Mouse (Mus musculus): ENCODE data around the gene Abhd2. TPM values are rescaled to one million over a fixed set of nuclear protein-coding genes. Genes with fewer than 3 reads are reported as not detected.

Gene Abhd2
- polyA plus RNA-seq, 1 experiment from 2014 or later, result 13.2 TPM

DNA sequence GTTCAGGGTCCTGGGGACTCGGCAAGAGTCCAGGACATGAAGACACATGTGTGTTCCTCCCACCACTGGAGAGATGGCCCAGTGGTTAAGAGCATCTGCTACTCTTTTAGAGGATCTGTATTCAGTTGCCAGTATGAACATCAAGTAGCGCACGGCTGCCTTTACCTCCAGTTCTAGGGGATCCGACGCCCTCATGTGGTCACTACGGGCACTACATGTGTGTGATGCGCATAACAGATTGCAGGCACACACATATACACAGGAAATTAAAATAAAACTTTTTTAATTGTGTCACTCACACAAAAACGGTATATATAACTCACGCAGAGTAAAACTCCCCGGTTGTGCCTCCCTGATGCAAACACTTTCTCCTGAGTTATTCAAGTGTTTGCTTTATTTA, 17.2 kb upstream of the Abhd2 start:
- WGBS, result 84% methylated on average over 10 of the region's 10 CpGs
- no peak overlapping the region for H3K4me2 ChIP-seq (ENCODE audit: low read depth, low read length, severe bottlenecking)
- no peaks in the 10 kb centered on the region for H3K36me3 ChIP-seq (ENCODE audit: control insufficient read depth, insufficient read depth, low read length)
- DNase-seq (ENCODE audit: low spot score) (no peak), ATAC-seq (replicated peaks; ENCODE audit: low FRiP score) (no peak)
- H3K4me3 ChIP-seq (ENCODE audit: low read depth, low read length), result no peak overlapping the region
- no peak overlapping the region for H3K27ac ChIP-seq (ENCODE audit: low read depth, low read length)
- H3K4me1 ChIP-seq (replicated peaks; ENCODE audit: control insufficient read depth, insufficient read depth, low read length), result no peaks in the 10 kb centered on the region
- H3K9me3 ChIP-seq (ENCODE audit: control insufficient read depth, low read length), result no peaks in the 10 kb centered on the region
- H3K9ac ChIP-seq (ENCODE audit: low read length), result no peak overlapping the region
- H3K27me3 ChIP-seq (ENCODE audit: control insufficient read depth, insufficient read depth, low read length), result no peaks in the 10 kb centered on the region

DNA sequence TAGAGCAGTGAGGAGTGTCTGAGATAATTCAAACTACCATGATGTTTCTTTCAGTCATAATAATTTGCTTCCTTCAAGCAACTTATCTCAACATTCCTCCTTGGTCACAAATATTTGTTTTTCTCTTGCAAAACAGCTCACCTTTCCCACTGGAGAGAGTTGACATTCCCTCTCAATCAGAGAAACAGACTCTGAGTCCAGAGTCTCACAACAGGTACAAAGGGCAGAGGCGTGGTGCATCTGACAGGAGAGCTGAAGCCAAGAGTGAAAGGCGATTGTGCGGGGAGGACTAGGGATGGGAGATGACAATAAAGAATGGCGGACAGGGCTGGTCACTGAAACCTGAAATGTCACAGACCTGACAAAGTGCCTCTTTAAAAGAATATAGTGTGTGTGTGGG, 16.3 kb upstream of the Abhd2 start:
- H3K4me2 ChIP-seq (ENCODE audit: low read depth, low read length, severe bottlenecking), result no peak overlapping the region
- H3K36me3 ChIP-seq (ENCODE audit: control insufficient read depth, insufficient read depth, low read length), result no peaks in the 10 kb centered on the region
- no peak for DNase-seq (ENCODE audit: low spot score)
- no peak overlapping the region for H3K9ac ChIP-seq (ENCODE audit: low read length)
- no peaks in the 10 kb centered on the region for H3K4me1 ChIP-seq (replicated peaks; ENCODE audit: control insufficient read depth, insufficient read depth, low read length)
- H3K27ac ChIP-seq (ENCODE audit: low read depth, low read length), result no peak overlapping the region
- no peaks in the 10 kb centered on the region for H3K27me3 ChIP-seq (ENCODE audit: control insufficient read depth, insufficient read depth, low read length)
- WGBS, result 90% methylated on average over 4 of the region's 4 CpGs
- ATAC-seq (replicated peaks; ENCODE audit: low FRiP score), result no peak
- no peaks in the 10 kb centered on the region for H3K9me3 ChIP-seq (ENCODE audit: control insufficient read depth, low read length)
- H3K4me3 ChIP-seq (ENCODE audit: low read depth, low read length), result no peak overlapping the region

DNA sequence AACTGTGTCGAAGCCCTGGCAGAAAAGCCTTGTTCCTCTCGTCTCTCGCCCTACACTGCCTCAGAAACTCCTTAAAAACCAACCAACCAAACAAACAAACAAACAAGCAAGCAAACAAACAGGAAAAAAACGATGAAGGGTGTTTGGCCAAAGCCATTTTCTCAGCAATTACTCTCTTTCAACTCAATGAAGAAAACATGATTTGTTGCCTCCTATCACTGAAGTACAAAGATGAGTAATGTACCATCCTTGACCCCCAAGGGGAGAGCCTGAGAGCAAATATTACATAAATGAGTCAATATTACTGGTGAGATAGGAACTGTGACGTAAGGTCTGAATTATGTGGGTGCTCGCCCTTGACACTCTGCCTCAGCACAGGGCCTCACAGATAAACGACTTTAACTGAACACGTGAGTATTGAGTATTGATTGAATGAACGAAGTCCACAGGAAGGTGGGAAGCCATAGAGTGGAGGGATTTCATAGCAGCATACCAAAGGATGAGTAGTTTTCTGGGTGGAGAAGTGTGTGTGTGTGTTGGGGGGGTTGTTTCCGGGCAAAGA, 13.9 kb upstream of the Abhd2 start:
- no peaks in the 10 kb centered on the region for H3K27me3 ChIP-seq (ENCODE audit: control insufficient read depth, insufficient read depth, low read length)
- no peak overlapping the region for H3K9ac ChIP-seq (ENCODE audit: low read length)
- no peaks in the 10 kb centered on the region for H3K9me3 ChIP-seq (ENCODE audit: control insufficient read depth, low read length)
- no peak overlapping the region for H3K27ac ChIP-seq (ENCODE audit: low read depth, low read length)
- H3K36me3 ChIP-seq (ENCODE audit: control insufficient read depth, insufficient read depth, low read length), result no peaks in the 10 kb centered on the region
- DNase-seq (ENCODE audit: low spot score) (no peak), ATAC-seq (replicated peaks; ENCODE audit: low FRiP score) (no peak)
- H3K4me2 ChIP-seq (ENCODE audit: low read depth, low read length, severe bottlenecking), result no peak overlapping the region
- 90% methylated on average over 10 of the region's 10 CpGs for WGBS
- H3K4me1 ChIP-seq (replicated peaks; ENCODE audit: control insufficient read depth, insufficient read depth, low read length), result no peaks in the 10 kb centered on the region
- H3K4me3 ChIP-seq (ENCODE audit: low read depth, low read length), result no peak overlapping the region

DNA sequence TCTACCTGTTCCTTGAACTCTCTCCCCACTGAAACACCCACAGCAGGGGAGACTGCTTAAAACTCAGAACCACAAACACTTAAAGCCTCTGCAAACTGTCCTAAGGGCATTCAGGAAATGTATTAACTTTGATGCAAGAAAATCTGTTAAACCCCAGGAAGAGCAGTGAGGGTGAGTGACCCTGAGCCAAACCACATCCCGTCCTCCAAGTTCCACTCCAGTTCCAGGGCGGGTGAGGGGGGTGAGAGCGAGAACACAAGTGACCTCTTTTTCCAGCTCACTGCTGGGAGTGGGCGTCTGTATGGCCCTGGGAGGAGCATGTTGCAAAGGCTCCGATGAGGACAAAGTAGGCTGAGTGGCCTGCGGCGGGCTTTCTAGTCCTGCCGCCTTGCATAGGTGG, 10.5 kb upstream of the Abhd2 start:
- ATAC-seq (replicated peaks; ENCODE audit: low FRiP score), result no peak
- no peaks in the 10 kb centered on the region for H3K9me3 ChIP-seq (ENCODE audit: control insufficient read depth, low read length)
- 86% methylated on average over 8 of the region's 8 CpGs for WGBS

DNA sequence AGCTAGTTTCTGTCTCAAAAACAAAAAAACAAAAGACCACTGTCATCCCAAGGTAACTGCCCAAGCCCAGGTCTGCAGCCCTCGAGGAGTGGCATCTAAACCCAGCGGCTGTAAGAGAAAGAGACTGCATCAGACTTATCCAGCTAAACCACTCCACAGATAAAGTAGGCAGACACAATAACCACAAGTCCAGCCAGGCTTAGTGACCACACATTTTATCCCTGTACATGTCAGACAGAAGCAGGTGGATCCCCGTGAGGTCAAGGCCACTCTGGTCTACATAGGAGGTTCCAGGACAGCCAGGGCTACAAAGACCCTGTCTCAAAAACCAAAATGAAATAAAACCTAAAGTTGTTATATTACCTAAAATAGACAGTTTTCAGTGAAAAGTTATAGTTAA, 9.2 kb upstream of the Abhd2 start:
- WGBS, result 90% methylated on average over 3 of the region's 3 CpGs

More for the DNA sequence above, 10.5 kb upstream of the Abhd2 start:
- Histone ChIP-seq H3K9ac (ENCODE audit: low read length) (no peak overlapping the region), H3K4me2 (ENCODE audit: low read depth, low read length, severe bottlenecking) (no peak overlapping the region), H3K27ac (ENCODE audit: low read depth, low read length) (no peak overlapping the region), H3K4me1 (replicated peaks; ENCODE audit: control insufficient read depth, insufficient read depth, low read length) (no peaks in the 10 kb centered on the region), H3K4me3 (ENCODE audit: low read depth, low read length) (no peak overlapping the region), H3K27me3 (ENCODE audit: control insufficient read depth, insufficient read depth, low read length) (no peaks in the 10 kb centered on the region), H3K36me3 (ENCODE audit: control insufficient read depth, insufficient read depth, low read length) (no peaks in the 10 kb centered on the region)
- DNase-seq (ENCODE audit: low spot score), result no peak

DNA sequence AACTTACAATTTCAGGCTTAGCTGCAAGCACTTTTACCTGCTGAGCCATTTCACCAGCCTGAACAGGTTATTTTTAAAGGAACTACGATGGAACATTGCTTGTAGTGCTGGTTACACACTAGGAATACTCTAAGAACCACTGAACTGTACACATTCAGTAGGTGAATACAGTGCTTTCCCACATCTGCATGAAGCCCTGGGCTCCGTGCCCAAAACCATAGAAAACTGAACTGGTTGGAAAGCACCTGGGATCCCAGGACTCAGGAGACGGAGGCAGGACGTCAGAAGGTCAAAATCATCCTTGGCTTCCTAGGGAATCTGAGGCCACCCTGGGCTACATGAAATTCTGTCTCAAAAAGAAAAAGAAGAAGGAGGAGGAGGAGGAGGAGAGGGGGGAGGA, 6.8 kb upstream of the Abhd2 start:
- Histone ChIP-seq H3K9ac (ENCODE audit: low read length) (no peak overlapping the region), H3K27me3 (ENCODE audit: control insufficient read depth, insufficient read depth, low read length) (no peaks in the 10 kb centered on the region), H3K27ac (ENCODE audit: low read depth, low read length) (no peak overlapping the region), H3K4me1 (replicated peaks; ENCODE audit: control insufficient read depth, insufficient read depth, low read length) (no peaks in the 10 kb centered on the region), H3K4me2 (ENCODE audit: low read depth, low read length, severe bottlenecking) (no peak overlapping the region), H3K4me3 (ENCODE audit: low read depth, low read length) (no peak overlapping the region), H3K9me3 (ENCODE audit: control insufficient read depth, low read length) (no peaks in the 10 kb centered on the region), H3K36me3 (ENCODE audit: control insufficient read depth, insufficient read depth, low read length) (no peaks in the 10 kb centered on the region)
- ATAC-seq (replicated peaks; ENCODE audit: low FRiP score) (no peak), DNase-seq (ENCODE audit: low spot score) (no peak)
- 72% methylated on average over 4 of the region's 4 CpGs for WGBS

More for the DNA sequence above, 9.2 kb upstream of the Abhd2 start:
- Histone ChIP-seq H3K4me3 (ENCODE audit: low read depth, low read length) (no peak overlapping the region), H3K27me3 (ENCODE audit: control insufficient read depth, insufficient read depth, low read length) (no peaks in the 10 kb centered on the region), H3K9ac (ENCODE audit: low read length) (no peak overlapping the region), H3K27ac (ENCODE audit: low read depth, low read length) (no peak overlapping the region), H3K4me1 (replicated peaks; ENCODE audit: control insufficient read depth, insufficient read depth, low read length) (no peaks in the 10 kb centered on the region), H3K36me3 (ENCODE audit: control insufficient read depth, insufficient read depth, low read length) (no peaks in the 10 kb centered on the region), H3K4me2 (ENCODE audit: low read depth, low read length, severe bottlenecking) (no peak overlapping the region), H3K9me3 (ENCODE audit: control insufficient read depth, low read length) (no peaks in the 10 kb centered on the region)
- no peak for ATAC-seq (replicated peaks; ENCODE audit: low FRiP score)
- no peak for DNase-seq (ENCODE audit: low spot score)

DNA sequence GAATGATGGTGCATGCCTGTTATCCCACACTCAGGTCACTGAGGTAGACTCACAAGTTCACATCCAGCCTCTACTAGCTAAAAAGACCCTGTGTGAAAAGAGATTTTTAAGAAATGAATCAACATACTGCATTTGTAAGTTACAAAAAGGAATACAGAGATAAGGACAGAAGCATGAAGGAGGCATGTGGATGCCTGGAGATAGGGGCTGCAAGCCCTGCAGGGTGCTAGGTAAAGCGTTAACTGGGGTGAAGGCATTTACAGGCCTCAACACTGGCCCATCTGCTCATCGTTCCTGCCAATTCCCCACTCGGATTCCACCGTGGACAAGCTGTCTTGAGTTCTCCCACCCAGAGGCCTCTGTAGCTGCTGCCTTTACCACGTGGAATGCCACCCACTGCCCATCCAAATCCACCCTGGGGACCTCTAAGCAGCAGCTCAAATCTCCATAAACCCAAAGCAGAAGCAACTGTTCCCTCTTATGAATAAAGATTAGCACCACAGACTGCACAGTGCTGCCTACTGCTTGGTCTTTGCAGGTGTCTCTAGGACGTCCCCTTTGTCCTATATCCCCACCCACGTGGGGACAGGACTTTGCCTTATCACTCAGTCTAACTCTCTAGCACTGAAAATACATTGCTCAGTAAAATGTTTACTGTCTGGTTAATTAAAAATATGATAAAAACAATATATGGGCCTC, 5.2 kb upstream of the Abhd2 start:
- ATAC-seq (replicated peaks; ENCODE audit: low FRiP score), result no peak
- H3K27me3 ChIP-seq (ENCODE audit: control insufficient read depth, insufficient read depth, low read length), result no peaks in the 10 kb centered on the region
- no peak overlapping the region for H3K9ac ChIP-seq (ENCODE audit: low read length)
- H3K4me2 ChIP-seq (ENCODE audit: low read depth, low read length, severe bottlenecking), result no peak overlapping the region
- no peak overlapping the region for H3K27ac ChIP-seq (ENCODE audit: low read depth, low read length)
- DNase-seq (ENCODE audit: low spot score), result no peak
- H3K36me3 ChIP-seq (ENCODE audit: control insufficient read depth, insufficient read depth, low read length), result no peaks in the 10 kb centered on the region
- 48% methylated on average over 7 of the region's 7 CpGs for WGBS
- H3K4me3 ChIP-seq (ENCODE audit: low read depth, low read length), result no peak overlapping the region
- H3K4me1 ChIP-seq (replicated peaks; ENCODE audit: control insufficient read depth, insufficient read depth, low read length), result no peaks in the 10 kb centered on the region
- no peaks in the 10 kb centered on the region for H3K9me3 ChIP-seq (ENCODE audit: control insufficient read depth, low read length)

DNA sequence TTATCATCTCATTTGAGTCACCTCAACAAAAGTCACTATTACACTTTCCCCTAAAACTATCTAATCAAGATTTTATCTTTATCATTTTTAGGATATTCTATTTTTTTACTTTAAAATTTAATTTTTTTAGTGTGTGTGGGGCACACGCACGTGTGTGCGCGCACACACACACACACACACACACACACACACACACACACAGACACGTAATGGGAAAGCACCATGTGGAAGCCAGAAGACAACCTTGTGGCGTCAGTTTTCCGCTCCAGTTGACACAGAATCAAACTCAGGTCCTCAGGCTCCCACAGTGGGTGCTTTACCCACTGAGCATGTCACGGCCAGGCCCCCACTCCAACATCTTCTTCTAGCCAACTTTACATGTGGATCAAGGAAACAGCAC, 4.1 kb upstream of the Abhd2 start:
- H3K27ac ChIP-seq (ENCODE audit: low read depth, low read length), result no peak overlapping the region
- H3K36me3 ChIP-seq (ENCODE audit: control insufficient read depth, insufficient read depth, low read length), result no peaks in the 10 kb centered on the region
- 0 out of 2 replicates have a peak, but pooled peaks cover 2% of the 10 kb centered on the region for H3K4me1 ChIP-seq (replicated peaks; ENCODE audit: control insufficient read depth, insufficient read depth, low read length)
- no peaks in the 10 kb centered on the region for H3K27me3 ChIP-seq (ENCODE audit: control insufficient read depth, insufficient read depth, low read length)
- no peak overlapping the region for H3K9ac ChIP-seq (ENCODE audit: low read length)
- ATAC-seq (replicated peaks; ENCODE audit: low FRiP score) (no peak), DNase-seq (ENCODE audit: low spot score) (no peak)
- H3K4me3 ChIP-seq (ENCODE audit: low read depth, low read length), result no peak overlapping the region
- H3K9me3 ChIP-seq (ENCODE audit: control insufficient read depth, low read length), result no peaks in the 10 kb centered on the region
- 88% methylated on average over 8 of the region's 8 CpGs for WGBS
- H3K4me2 ChIP-seq (ENCODE audit: low read depth, low read length, severe bottlenecking), result no peak overlapping the region

DNA sequence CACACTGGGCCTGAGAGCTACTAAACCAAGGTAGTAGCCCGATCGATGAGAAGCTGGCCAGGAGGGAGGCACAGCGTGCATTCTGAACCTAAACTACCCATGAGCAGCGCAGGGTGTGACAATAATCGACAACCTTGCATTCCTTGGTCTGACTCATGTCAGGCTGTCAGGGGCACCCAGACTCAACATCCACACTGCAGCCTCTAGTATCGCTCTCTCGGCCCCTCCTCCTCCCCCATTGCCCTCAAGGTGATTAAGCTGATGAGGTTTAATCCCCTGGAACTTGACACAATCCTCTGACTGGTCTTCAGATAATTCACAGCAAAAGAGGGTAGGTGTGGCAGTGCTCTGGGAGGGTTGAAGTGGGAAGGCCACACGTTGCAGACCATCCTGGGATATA, 3.6 kb upstream of the Abhd2 start:
- no peak overlapping the region for H3K4me3 ChIP-seq (ENCODE audit: low read depth, low read length)
- H3K9ac ChIP-seq (ENCODE audit: low read length), result no peak overlapping the region
- 44% methylated on average over 8 of the region's 8 CpGs for WGBS
- H3K27ac ChIP-seq (ENCODE audit: low read depth, low read length), result no peak overlapping the region
- ATAC-seq (replicated peaks; ENCODE audit: low FRiP score) (no peak), DNase-seq (ENCODE audit: low spot score) (no peak)
- no peak overlapping the region for H3K4me2 ChIP-seq (ENCODE audit: low read depth, low read length, severe bottlenecking)
- H3K27me3 ChIP-seq (ENCODE audit: control insufficient read depth, insufficient read depth, low read length), result no peaks in the 10 kb centered on the region
- 0 out of 2 replicates have a peak, but pooled peaks cover 5% of the 10 kb centered on the region for H3K4me1 ChIP-seq (replicated peaks; ENCODE audit: control insufficient read depth, insufficient read depth, low read length)
- no peaks in the 10 kb centered on the region for H3K9me3 ChIP-seq (ENCODE audit: control insufficient read depth, low read length)
- H3K36me3 ChIP-seq (ENCODE audit: control insufficient read depth, insufficient read depth, low read length), result no peaks in the 10 kb centered on the region

Measured in forebrain, embryonic 11.5 days (tissue).